Mouse (Mus musculus) intestine, embryonic 16.5 days (tissue): Measurements from ENCODE around the gene Pyy. TPM values are rescaled to one million over a fixed set of nuclear protein-coding genes. Genes with fewer than 3 reads are reported as not detected.

Experiments used
- ATAC-seq: fragments of 200-750 bp; cut with Nextera tagmentation; 2 replicates; pipeline ENCODE4 v1.8.0; 2017; ENCODE audit warnings: moderate TSS enrichment, moderate library complexity
- H3K27ac ChIP-seq: fragments of 300-500 bp; sonication (generic); 2 replicates; pipeline ENCODE4 v1.5.1; 2014; ENCODE audit warnings: mild to moderate bottlenecking, low read length
- H3K27me3 ChIP-seq: fragments of 300-500 bp; sonication (generic); replicated peaks from 2 replicates; pipeline ENCODE4 v1.6.1; 2014; ENCODE audit warnings: low read length, control low read depth, mixed read lengths; ENCODE audit not compliant: control insufficient read depth, insufficient read depth
- H3K36me3 ChIP-seq: fragments of 300-500 bp; sonication (generic); 2 replicates; pipeline ENCODE4 v1.6.1; 2014; ENCODE audit warnings: low read length, control low read depth; ENCODE audit not compliant: control insufficient read depth, insufficient read depth
- H3K4me1 ChIP-seq: fragments of 300-500 bp; sonication (generic); 2 replicates; pipeline ENCODE4 v1.6.1; 2014; ENCODE audit warnings: low read length, control low read depth, mixed read lengths; ENCODE audit not compliant: control insufficient read depth, insufficient read depth
- H3K4me2 ChIP-seq: fragments of 300-500 bp; sonication (generic); 2 replicates; pipeline ENCODE4 v1.6.1; 2014; ENCODE audit warnings: low read depth, low read length, control low read depth
- H3K4me3 ChIP-seq: fragments of 300-500 bp; sonication (generic); 2 replicates; pipeline ENCODE4 v1.5.1; 2014; ENCODE audit warnings: mild to moderate bottlenecking, low read length
- H3K9ac ChIP-seq: fragments of 300-500 bp; sonication (generic); 2 replicates; pipeline ENCODE4 v1.6.1; 2014; ENCODE audit warnings: low read depth, low read length
- H3K9me3 ChIP-seq: fragments of 300-500 bp; sonication (generic); 2 replicates; pipeline ENCODE4 v1.6.1; 2016; ENCODE audit warnings: low read length, control low read depth; ENCODE audit not compliant: control insufficient read depth
- WGBS: fragments of 180-500 bp; shearing (Covaris S2); extraction: QIAGEN DNeasy Blood & Tissue Kit; methylation state at CpG from one replicate; pipeline ENCODE4 v1.1.7; 2014; 5-methylcytosine and 5-hydroxymethylcytosine counted together
- polyA plus RNA-seq: library from polyadenylated mRNA; unstranded; fragments of >200 nt; fragmentation: Nextera tagmentation; extraction: Ambion mirVana; gene quantifications from 2 replicates; pipeline ENCODE4 v1.2.1, GENCODE M21; 2015

The Pyy gene
- polyA plus RNA-seq, 1 experiment from 2014 or later, result 62.9 TPM

DNA sequence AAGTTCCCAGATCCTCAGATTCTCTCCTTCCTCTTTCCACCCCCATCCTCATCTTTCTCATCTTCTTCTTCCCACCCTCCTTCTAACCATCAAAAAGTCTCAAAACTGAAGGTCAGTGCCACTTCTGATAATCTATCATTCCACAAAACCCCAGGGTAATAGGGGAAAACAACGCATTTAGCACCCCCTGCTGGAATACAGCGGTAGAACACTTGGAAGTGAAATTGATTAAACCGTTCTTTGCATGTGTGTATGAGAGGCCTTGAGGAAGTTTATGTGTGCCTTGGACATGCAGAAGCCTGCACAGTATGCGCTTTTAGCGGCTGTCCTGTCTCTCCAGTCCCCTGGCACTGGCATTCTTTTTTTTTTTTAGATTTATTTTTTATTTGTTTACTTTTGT is 32.9 kb upstream of the Pyy start:
- Histone ChIP-seq H3K9me3 (no peaks in the 10 kb centered on the region), H3K4me2 (no peak overlapping the region), H3K27me3 (peaks cover 6% of the 10 kb centered on the region), H3K36me3 (no peaks in the 10 kb centered on the region), H3K9ac (no peak overlapping the region), H3K4me1 (peaks cover 5% of the 10 kb centered on the region; the same call in 1 of the 2 replicates), H3K4me3 (no peak overlapping the region), H3K27ac (no peak overlapping the region)
- 1% methylated on average over 5 of the region's 5 CpGs for WGBS
- no peak for ATAC-seq

GRCm38 (mm10) chr11:102138447-102138740 is 30.8 kb upstream of the Pyy start:
- no peak; the same call in 1 of the 2 replicates for ATAC-seq
- H3K9ac ChIP-seq, result peak overlapping the region; percentile 52
- H3K9me3 ChIP-seq, result no peaks in the 10 kb centered on the region
- under 1% methylated on average over 18 of the region's 18 CpGs for WGBS
- H3K4me3 ChIP-seq, result peak overlapping the region; percentile 31
- H3K36me3 ChIP-seq, result no peaks in the 10 kb centered on the region
- H3K4me1 ChIP-seq, result peaks cover 5% of the 10 kb centered on the region
- no peak overlapping the region for H3K27ac ChIP-seq
- H3K4me2 ChIP-seq, result peak overlapping the region; percentile 60
- no peaks in the 10 kb centered on the region for H3K27me3 ChIP-seq

GRCm38 (mm10) chr11:102137625-102138446 is 30.2 kb upstream of the Pyy start:
- peak overlapping the region; percentile 52 for H3K9ac ChIP-seq

DNA sequence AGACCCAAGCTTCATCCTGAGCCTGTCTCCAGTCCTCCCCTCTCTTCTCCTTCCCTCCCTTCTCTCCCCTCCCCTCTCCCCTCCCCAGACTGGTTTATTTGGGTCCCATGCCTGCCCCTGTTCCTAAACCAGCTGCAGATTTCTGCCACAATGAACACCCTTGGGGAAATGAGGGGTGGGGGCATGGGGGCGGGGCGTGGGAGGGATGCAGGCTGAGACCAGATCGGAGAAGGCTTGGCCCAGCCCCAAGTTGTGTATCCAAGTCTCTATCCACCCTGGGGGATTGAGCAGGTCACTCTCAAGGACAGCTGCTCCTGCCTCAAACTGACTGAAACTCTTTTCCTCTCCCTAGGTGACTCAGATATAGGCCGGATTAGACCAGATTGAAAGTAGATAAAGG is 26.9 kb upstream of the Pyy start:
- Histone ChIP-seq H3K27me3 (no peaks in the 10 kb centered on the region), H3K4me3 (no peak overlapping the region), H3K9ac (no peak overlapping the region), H3K4me1 (peaks cover 8% of the 10 kb centered on the region; the same call in 1 of the 2 replicates), H3K9me3 (no peaks in the 10 kb centered on the region), H3K4me2 (no peak overlapping the region), H3K36me3 (no peaks in the 10 kb centered on the region), H3K27ac (no peak overlapping the region)
- ATAC-seq, result no peak
- WGBS, result 22% methylated on average over 4 of the region's 4 CpGs

More at GRCm38 (mm10) chr11:102137625-102138446, 30.2 kb upstream of the Pyy start:
- H3K4me2 ChIP-seq, result peak overlapping the region; percentile 60
- H3K27me3 ChIP-seq, result no peaks in the 10 kb centered on the region
- no peaks in the 10 kb centered on the region for H3K36me3 ChIP-seq
- peak overlapping the region; percentile 31 for H3K4me3 ChIP-seq
- 41% methylated on average over 13 of the region's 13 CpGs for WGBS
- H3K9me3 ChIP-seq, result no peaks in the 10 kb centered on the region
- H3K4me1 ChIP-seq, result peaks cover 3% of the 10 kb centered on the region; the same call in 1 of the 2 replicates
- no peak overlapping the region for H3K27ac ChIP-seq
- ATAC-seq, result no peak

GRCm38 (mm10) chr11:102117386-102117785 is 9.8 kb upstream of the Pyy start:
- Histone ChIP-seq H3K36me3 (no peaks in the 10 kb centered on the region), H3K9ac (no peak overlapping the region), H3K4me3 (no peak overlapping the region), H3K9me3 (no peaks in the 10 kb centered on the region), H3K4me2 (no peak overlapping the region), H3K27me3 (no peaks in the 10 kb centered on the region), H3K27ac (no peak overlapping the region), H3K4me1 (no peaks in the 10 kb centered on the region)
- 69% methylated on average over 6 of the region's 6 CpGs for WGBS
- ATAC-seq, result no peak

GRCm38 (mm10) chr11:102116241-102116640 is 8.6 kb upstream of the Pyy start:
- Histone ChIP-seq H3K9me3 (no peaks in the 10 kb centered on the region), H3K4me1 (no peaks in the 10 kb centered on the region), H3K27ac (no peak overlapping the region), H3K36me3 (no peaks in the 10 kb centered on the region), H3K27me3 (no peaks in the 10 kb centered on the region), H3K4me3 (no peak overlapping the region), H3K9ac (no peak overlapping the region), H3K4me2 (no peak overlapping the region)
- WGBS, result 57% methylated on average over 8 of the region's 8 CpGs
- no peak for ATAC-seq

- ATAC-seq, result no peak
- Histone ChIP-seq H3K4me2 (no peak overlapping the region), H3K36me3 (no peaks in the 10 kb centered on the region), H3K27me3 (peaks cover 26% of the 10 kb centered on the region), H3K9me3 (no peaks in the 10 kb centered on the region), H3K4me1 (no peaks in the 10 kb centered on the region; the same call in 1 of the 2 replicates), H3K27ac (no peak overlapping the region), H3K9ac (no peak overlapping the region), H3K4me3 (no peak overlapping the region)
- WGBS, result 65% methylated on average over 5 of the region's 5 CpGs
Observed at GRCm38 (mm10) chr11:102111576-102111975, 3.9 kb upstream of the Pyy start.

GRCm38 (mm10) chr11:102106911-102107310 is 721 bp downstream of the Pyy start:
- no peak overlapping the region for H3K9ac ChIP-seq
- peaks cover 49% of the 10 kb centered on the region for H3K27me3 ChIP-seq
- no peak overlapping the region for H3K27ac ChIP-seq
- no peak for ATAC-seq
- WGBS, result 2% methylated on average over 21 of the region's 21 CpGs
- peak overlapping the region; percentile 32; the same call in 1 of the 2 replicates for H3K4me2 ChIP-seq
- peak overlapping the region; percentile 32; the same call in 1 of the 2 replicates for H3K4me3 ChIP-seq
- no peaks in the 10 kb centered on the region; the same call in 1 of the 2 replicates for H3K4me1 ChIP-seq
- H3K36me3 ChIP-seq, result no peaks in the 10 kb centered on the region
- no peaks in the 10 kb centered on the region for H3K9me3 ChIP-seq

DNA sequence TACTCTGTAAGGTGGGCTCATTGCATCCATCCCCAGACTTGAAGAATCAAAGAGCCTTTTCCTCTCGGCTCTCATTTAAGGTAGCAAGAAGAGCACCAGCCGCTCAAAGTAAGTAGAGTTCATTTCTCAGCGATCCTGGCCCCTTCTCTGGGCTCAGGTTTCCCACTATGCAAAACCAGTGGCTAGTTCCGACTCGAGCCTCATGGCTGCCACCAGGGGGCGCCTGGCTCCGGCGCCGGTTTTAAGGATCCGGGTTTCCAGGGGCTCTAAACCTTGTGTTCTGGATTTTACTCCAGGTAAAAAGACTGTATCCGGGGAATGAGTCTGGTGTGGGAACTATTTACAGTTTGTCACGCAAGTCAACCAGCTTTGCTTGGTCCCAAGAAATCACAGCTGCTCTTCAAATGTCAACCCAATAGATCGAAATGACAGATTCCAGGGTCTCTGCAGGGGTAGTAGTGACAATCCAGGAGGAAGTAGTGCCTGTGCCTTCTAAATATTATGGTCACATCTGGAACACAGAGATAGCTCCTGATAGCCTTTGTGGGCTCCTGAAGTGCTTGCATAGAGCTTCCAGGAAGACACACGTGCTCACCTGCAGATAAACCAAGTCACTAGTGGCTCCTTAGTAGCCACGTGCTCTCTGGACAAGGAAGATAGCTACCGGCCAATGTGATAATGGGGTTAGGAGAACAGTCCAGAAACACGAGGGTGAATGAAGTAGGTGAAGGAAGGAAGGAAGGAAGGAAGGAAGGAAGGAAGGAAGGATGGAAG is 5.0 kb downstream of the Pyy start:
- Histone ChIP-seq H3K27me3 (peaks cover 34% of the 10 kb centered on the region), H3K9ac (no peak overlapping the region), H3K9me3 (no peaks in the 10 kb centered on the region), H3K36me3 (no peaks in the 10 kb centered on the region), H3K27ac (no peak overlapping the region), H3K4me3 (no peak overlapping the region), H3K4me2 (no peak overlapping the region), H3K4me1 (no peaks in the 10 kb centered on the region; the same call in 1 of the 2 replicates)
- 18% methylated on average over 17 of the region's 17 CpGs for WGBS
- ATAC-seq, result no peak
